Mouse (Mus musculus): ENCODE data around the gene Dnmt1. TPM values are rescaled to one million over a fixed set of nuclear protein-coding genes. Genes with fewer than 3 reads are reported as not detected.
"Not testable (repeated sequence)": the region's sequence is repeated elsewhere in the genome, so short reads cannot be mapped to it uniquely, and the experiment has no call there.

The Dnmt1 gene
- total RNA-seq (2017): 271 and 309 TPM in 2 replicates

DNA sequence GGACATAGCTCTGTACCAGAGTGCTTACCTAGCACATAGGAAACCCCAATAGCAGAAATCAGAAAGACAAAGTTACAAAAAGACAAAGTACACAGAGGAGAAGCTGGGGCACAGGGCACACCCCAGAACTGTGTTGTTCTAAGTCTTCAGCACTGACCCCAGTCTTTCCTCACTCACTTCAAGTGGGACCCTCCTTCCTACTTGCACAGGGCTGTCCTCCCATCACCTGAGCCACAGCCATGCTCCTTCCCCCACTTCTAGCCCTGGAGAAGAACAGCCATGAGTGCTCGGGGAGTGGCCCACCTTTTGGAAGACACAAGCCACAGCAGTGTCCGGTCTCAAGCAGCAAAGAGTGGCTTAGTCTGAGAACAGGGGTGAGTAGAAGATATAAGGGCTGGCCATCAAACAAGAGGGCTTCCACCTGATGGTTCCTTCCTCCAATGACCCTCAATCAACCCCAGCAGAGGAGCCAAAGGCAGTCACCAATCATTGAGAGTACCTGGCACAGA, at the start of gene Dnmt1:
Gene Dnmt1, minus strand, starts transcription at position 459 of the 509 bp plus-strand sequence.
- no peak for ATAC-seq (replicated peaks; ENCODE audit: low read depth, poor library complexity, severe bottlenecking)

DNA sequence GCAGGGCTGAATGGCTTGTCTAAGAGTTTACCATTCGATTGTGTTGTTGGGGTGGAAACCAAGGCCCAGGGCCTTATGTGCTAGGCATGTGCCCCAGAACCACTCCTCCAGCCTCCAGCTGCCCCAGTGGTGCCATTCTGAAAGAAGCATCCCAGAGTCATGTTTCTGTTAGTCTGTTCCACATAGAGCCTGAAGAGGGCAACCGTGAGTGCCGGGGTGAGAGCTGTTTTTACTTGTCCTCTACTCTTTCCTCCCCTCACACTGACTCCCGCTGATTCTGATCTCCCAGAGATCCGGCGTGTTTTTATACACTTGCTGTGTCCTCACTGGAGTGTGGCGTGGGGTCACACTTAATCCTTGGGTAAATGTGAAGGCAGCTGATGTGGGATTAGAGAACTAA, 48.3 kb upstream of the Dnmt1 start:
- 0 out of 2 replicates have a peak, but pooled peaks have one; percentile 31 for ATAC-seq (replicated peaks; ENCODE audit: low read depth, poor library complexity, severe bottlenecking)

DNA sequence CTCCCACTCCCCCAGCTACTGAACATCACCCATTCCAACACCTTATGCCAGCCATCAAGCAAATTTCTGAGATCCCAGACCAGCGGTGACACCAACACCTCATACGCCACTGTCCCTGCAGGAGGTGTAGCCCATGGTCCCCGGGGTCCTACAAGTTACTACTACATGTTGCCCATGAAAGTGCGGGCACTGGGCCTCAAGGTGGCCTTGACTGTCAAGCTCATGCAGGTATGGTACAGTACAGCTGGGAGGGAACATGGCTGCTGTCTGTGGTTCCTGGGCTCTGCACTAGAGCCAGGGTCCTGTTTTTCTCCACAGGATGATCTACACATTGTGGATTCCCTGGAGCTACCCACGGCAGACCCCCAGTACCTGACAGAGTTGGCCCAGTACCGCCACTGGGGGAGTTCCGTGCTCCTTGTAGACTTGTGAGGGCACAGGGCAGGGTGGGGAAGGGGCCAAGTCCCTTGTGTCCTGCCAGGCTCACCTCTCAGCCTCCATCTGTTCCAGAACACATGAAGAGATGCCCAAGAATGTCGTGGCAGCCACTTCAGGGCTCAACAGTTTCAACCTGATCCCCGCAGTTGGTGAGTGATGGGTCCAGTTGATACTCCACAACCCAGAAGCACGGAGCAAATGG, 47.7 kb upstream of the Dnmt1 start:
- ATAC-seq (replicated peaks; ENCODE audit: low read depth, poor library complexity, severe bottlenecking): no peak

DNA sequence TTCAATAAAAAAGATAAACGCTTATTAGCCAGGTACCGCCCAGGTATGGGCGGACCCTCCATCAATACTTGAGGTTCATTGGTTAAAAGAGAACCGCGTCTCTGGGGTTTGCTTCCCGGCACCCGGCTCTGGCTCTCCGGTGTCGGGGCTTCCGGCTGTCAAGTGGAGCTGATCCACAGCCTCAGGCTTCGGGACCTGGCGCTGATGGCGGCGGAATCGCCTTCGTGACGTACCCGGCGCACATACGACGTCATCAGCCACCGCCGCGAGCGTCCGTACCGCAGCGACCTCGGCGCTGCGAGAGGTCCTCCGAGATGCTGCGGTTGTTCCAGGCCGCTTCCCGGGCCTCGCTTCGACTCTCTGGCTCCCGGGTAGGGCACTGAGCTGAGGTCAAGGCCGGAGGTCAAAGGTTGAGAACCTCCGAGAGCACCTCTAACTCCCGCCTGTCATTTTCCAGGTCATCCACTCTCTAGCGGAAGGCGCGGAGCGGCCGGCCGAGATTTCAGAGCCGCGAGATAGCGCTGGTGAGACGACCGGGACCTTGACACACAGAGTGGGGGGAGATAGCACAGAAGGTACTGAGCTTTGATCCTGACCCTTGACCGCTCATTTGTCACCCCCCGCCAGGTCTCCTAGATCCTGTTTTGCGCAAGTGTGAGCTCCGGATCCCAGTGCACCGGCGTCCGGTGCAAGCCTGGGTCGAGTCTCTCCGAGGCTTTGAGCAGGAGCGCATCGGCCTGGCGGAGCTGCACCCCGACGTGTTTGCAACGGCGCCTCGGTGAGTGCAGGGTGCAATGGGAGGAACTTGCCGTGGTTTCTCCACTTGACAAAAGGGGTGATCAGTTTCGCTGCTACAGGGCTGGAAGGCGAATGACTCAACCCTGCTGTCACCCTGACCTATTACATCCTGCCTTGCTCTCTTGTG, 43.2 kb upstream of the Dnmt1 start, which contains the start of gene Mrpl4:
Gene Mrpl4, plus strand, starts transcription at position 112 of the 925 bp plus-strand sequence.
- peak; percentile 92 for ATAC-seq (replicated peaks; ENCODE audit: low read depth, poor library complexity, severe bottlenecking)

DNA sequence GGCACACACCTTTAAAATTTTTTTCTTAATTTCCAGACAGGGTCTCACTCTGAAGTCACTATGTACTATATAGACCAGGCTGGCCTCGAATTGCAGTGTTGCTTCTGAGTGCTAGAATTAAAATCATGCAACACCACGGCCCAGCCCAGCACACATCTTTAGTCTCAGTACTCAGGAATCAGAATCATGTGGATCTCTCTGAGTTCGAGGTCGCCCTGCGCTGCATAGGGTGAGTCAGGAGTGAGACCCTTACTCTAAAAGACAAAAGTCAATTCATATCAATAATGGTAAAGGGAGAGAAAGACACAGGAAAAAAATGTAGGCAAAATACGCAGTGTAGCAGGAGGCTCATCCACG, 42.6 kb upstream of the Dnmt1 start:
- 0 out of 2 replicates have a peak, but pooled peaks have one; percentile 9 for ATAC-seq (replicated peaks; ENCODE audit: low read depth, poor library complexity, severe bottlenecking)

DNA sequence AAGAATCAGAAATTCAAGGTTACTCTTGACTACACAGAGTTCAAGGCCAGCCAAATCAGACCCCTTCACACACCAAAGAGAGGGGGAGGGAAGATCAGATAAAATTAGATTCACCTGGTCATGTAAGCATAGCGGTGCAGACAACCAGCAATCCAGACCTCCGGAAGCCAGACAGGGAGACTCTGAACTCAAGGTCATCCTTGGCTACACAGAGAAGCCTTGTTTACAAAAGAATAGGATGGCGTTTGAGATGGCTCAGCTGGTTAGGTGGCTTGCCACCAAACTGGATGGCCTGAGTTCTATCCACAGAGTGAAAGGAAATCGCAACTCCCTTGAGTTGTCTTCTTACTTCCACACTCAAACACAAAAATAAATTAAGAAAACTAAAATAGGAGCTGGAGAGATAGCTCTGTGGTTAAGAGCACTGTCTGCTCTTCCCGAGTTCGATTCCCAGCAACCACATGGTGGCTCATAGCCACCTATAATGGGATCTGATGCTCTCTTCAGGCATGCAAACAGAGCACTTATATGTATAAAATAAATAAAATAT, 42.0 kb upstream of the Dnmt1 start:
- no peak for ATAC-seq (replicated peaks; ENCODE audit: low read depth, poor library complexity, severe bottlenecking)

DNA sequence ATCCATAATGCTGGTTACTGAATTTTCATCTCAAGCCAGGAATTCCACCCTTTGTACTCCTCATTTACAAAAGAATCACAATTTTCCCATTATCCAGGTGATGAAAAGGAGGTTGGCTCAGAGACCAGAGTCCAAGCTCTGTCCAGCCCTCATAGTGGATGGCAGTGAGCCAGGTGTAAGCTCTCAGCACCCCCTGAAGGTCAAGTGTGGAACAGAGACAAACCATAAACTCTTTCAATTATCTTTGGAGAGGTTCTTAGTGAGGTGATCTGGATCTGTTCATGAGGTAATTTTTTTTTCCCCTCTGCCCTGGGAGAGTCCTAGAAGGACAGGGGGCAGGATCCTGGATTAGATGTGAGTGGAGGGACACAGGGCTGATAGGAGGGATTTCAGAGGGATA, 41.1 kb upstream of the Dnmt1 start:
- ATAC-seq (replicated peaks; ENCODE audit: low read depth, poor library complexity, severe bottlenecking): no peak

DNA sequence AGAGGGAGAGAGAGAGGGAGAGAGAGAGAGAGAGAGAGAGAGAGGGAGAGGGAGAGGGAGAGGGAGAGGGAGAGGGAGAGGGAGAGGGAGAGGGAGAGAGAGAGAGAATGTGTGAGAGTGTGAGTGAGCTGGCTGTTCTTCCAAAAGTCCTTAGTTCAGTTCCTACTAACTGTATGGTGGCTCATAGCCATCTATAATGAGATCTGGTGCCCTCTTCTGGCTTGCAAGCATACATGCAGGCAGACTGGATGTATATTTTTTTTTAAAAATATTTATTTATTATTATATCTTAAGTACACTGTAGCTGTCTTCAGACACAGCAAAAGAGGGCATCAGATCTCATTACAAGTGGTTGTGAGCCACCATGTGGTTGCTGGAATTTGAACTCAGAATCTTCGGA, 38.6 kb upstream of the Dnmt1 start:
- not testable (repeated sequence) for ATAC-seq (replicated peaks; ENCODE audit: low read depth, poor library complexity, severe bottlenecking)

DNA sequence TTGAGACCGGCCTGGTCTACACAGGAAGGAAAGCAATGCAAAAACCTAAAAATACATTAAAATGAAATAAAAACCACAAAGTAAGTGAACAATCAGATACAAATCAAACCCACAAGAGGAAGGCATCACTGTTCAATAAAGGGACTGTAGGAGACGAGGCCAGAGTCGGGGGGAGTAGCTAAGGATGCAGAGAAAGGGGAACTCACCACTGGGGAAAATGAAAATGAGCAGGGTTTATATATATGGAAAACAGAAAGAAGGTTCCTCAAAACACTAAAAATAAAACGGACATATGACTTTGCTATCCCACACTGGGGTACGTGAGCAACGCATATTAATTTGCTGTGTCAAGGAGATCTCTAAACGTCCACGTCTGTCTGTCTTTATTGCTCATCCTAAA, 37.4 kb upstream of the Dnmt1 start:
- ATAC-seq (replicated peaks; ENCODE audit: low read depth, poor library complexity, severe bottlenecking): peak; percentile 87

DNA sequence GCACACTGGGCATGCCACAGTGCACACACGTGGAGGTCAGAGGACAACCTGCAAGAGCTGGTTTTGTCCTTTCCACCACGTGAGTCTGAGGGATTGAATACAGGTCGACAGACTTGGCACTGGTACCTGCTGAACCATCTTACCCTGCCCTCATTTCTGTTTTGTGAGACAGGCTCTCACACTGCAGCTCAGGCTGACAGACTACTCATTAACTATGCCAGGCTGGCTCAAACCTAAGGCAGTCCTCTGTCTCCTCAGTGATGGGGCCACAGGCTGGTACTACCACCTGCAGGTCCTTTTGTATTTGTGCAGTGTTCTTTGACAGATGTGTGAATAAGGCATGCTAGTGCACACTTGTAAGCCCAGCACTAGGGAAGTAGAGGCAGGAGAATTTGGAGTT, 35.4 kb upstream of the Dnmt1 start:
- ATAC-seq (replicated peaks; ENCODE audit: low read depth, poor library complexity, severe bottlenecking): no peak

DNA sequence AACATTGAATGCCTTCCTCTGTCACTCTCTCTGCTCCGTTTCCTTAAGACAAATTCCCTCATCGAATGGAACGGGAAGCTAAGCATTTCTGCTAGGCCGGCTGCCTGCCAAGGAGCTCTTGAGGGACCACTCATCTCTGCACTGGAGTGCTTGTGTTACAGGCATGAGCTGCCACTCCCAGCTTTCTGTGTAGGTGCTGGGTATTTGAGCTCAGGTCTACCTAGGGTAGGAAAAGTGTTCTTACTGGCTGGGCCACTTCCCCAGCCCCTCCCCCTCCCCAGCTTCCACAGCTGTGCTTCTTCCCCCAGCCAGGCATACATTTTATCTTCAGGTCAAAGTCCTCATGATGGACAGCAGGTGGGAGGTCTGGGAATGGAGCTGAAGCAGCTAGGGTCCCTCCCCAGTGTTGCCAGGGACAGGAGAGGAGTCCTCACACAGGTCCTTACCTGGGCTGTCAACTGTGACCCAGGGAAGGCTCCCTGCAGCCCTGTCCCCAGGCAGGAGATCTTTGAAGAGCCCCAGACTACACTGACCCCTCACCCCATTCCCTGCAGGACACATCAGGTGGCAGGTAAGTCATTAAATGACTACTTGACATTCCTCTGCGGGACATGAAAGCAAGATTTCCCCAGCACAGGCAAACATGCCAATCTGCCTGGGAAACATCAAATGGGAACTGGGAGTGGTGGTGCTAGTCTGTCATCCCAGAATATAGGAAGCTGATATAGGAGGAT, 33.6 kb upstream of the Dnmt1 start:
- ATAC-seq (replicated peaks; ENCODE audit: low read depth, poor library complexity, severe bottlenecking): no peak

DNA sequence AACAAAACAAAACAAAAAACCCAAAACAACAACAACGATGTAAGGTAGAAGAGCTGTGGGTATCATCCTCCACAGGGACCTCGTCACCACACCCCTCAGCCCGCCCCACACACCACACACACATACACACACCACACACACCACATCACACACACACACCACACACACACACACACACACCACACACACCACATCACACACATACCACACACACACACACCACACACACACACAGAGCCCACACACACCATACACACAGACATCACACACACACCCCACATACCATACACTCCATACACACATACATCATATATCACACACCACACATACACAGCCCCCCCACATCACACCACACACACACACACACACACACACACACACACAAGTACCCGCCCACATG, 31.9 kb upstream of the Dnmt1 start:
- ATAC-seq (replicated peaks; ENCODE audit: low read depth, poor library complexity, severe bottlenecking): no peak

DNA sequence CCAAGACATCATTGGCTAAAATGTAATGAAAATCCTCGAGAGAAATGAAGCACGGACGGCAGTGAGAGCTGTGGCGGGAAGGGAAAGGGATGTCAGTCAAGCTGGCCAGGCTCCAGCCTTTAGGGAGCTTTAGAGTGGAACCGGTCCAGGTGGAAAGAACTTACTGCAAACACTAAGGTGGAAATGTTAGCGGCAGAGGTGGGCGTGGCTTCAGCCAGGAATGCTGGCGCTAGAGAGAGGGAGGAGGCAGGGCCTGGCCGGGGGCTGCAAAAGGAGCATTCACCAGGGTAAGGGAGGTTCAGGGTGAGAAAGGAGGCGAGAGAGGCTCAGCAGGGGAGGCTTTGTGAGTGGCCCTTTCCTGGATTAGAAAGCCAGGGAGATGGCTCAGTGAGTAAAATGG, 31.2 kb upstream of the Dnmt1 start:
- ATAC-seq (replicated peaks; ENCODE audit: low read depth, poor library complexity, severe bottlenecking): no peak

DNA sequence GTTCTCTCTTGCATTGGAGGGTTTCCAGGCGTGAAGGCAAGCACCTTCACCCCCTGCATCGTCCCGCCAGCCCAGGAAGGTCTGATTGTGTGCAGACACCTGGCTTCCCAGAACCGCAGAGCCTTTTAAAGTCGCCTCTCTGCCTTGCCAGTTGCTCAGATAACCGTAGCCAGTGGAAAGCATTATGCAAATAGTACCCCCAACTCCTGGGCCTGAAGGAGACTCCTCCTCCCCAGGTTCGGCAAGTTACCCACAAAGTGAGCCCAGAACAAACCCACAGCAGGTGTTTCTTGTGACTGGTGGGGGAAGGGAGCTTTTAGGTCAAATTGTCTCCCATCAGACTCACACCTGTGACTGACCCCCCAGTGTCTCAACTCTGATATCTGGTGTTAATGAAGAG, 28.3 kb upstream of the Dnmt1 start:
- ATAC-seq (replicated peaks; ENCODE audit: low read depth, poor library complexity, severe bottlenecking): no peak

DNA sequence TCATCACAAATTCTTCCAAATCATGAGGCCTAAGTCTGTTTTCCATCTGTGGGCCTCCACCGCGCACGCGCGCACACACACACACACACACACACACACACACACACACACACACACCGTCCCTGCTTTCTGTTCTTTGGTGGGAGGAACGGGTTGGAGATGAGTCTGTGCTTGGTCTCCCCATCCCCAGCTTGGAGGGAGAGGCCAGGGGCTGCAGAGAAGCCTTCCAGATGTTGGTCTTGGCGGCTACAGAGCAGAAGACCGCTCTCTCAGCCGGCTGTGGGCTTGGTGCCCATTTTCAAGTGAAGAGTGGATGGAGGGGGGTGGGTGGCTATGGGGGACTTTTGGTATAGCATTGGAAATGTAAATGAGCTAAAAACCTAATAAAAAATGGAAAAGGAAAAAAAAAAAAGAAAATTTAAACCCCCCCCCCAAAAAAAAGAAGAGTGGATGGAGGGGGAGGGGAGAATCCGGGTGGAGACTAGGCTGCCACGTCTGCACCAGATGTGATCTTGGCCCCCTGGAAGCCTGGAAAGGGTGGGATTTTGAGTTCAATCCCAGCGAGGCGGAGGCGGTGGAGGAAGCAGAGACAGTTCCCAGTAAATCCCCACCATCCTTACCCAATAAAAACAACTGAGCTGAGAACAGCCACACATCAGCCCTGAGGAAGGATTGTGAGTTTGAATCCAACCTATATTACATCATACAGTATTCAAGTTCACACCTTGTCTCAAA, 27.4 kb upstream of the Dnmt1 start:
- ATAC-seq (replicated peaks; ENCODE audit: low read depth, poor library complexity, severe bottlenecking): no peak

DNA sequence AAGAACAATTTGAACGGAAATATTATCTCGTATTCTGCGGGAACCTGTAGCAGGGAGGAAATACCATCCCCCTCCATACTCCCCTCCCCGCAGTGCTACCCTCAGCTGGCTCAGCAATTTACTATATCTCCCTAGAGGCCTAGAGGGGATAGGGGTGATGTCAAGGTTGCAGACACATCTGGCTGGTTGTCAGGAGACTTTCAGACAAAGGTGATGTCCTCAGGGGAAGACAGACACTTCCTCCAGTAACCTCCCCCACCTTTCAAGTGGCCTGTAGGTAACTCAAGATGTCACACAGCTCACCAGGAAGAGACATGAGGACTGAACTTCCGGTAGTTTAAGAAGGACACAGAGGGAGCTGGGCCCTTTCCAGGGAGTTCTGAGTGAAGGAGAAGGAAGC, 23.5 kb upstream of the Dnmt1 start:
- ATAC-seq (replicated peaks; ENCODE audit: low read depth, poor library complexity, severe bottlenecking): peak; percentile 42; the same call in 1 of the 2 replicates

DNA sequence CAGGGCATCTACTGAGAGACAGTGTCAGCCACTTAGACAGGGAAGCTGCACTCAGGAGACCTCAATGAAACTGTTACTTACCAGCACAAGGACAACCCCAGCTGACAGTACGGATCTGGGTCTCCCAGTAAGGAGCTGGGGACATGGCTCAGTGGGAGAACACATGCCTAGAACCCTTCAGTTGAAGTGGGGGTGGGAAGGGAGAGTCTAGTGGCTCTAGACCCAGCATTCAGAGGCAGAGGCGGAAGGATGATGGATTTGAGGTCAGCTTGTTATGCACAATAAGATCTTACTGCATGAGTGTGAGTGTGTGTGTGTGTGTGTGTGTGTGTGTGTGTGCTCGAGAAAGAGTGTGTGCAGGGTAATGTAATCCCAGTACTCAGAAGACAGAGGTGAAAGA, 22.5 kb upstream of the Dnmt1 start:
- ATAC-seq (replicated peaks; ENCODE audit: low read depth, poor library complexity, severe bottlenecking): no peak

DNA sequence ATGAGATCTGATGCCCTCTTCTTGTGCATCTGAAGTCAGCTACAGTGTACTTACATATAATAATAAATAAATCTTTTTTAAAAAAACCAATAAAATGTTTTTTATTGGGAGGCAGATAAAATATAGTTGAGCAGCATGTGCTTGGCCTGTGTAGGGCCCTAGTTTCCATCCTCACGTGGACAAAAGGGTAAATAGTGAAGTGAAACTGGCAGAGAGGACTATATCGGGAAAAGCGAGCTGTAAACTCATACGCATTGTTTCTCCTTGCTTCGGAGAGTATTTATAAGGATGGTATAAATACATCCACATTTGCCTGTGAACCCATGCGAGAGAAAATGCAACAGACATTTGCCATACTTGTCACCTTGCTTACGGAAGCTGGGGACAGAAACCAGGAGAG, 20.1 kb upstream of the Dnmt1 start:
- ATAC-seq (replicated peaks; ENCODE audit: low read depth, poor library complexity, severe bottlenecking): no peak

DNA sequence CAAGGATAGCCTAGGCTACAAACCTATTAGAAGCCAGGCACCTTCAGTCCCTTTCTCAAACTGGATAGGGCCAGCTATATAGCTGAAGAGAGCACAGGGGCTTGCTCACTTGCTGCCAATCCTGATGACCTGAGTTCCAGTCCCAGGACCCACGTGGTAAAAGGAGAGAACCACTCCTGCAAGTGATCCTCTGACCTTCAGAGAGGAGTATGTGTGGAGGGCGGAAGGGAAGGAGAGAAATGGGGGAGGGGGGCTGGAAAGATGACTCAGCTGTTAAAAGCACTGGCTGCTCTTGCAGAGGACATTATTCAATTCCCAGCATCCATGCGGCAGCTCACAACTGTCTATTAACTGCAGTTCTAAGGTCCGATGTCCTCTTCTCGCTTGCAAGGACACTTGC, 19.5 kb upstream of the Dnmt1 start:
- ATAC-seq (replicated peaks; ENCODE audit: low read depth, poor library complexity, severe bottlenecking): no peak

Measured in common myeloid progenitor, adult 5-6 weeks (primary cell).